ENCODE assay signal across 8 mouse cellular contexts in the genomic region with DNA sequence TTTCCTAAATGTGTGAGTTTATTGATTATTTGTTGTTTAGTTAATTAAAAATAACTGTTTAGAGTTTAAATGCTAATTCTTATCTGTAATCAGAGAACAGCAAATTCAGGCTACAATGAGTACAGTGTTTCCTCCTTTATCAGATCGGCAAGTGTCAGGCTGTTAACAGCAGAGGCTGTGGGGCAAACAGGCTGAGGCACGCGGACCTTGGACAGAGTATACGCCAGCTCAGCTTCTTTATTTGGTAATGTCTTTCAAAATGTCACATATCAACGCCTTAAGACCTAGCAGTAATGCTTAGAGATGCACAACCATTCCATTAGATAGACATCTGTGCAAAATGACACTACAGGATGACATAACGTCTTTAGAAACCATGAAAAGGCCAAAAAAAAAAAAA. TPM values are rescaled to one million over a fixed set of nuclear protein-coding genes. Genes with fewer than 3 reads are reported as not detected.
A peak's percentile ranks its signal among the peaks of the same experiment; 100 is the strongest.
DNase-seq lines count a peak whose midpoint lies in the region; ATAC-seq and TF ChIP-seq lines count a peak whose summit lies in the region.

No protein-coding gene starts in this region.

- peak overlapping the region; percentile 79; the same call in 1 of the 2 replicates for H3K4me2 ChIP-seq in intestine, embryonic 15.5 days (replicated peaks)
- peak overlapping the region; percentile 93 for H3K4me2 ChIP-seq in neural tube, embryonic 15.5 days

- 52% methylated on average over 6 of the region's 6 CpGs for WGBS in intestine, embryonic 15.5 days
- 58% methylated on average over 6 of the region's 6 CpGs for WGBS in neural tube, embryonic 15.5 days

- H3K4me3 ChIP-seq in gastrocnemius, adult 2 months, result peak overlapping the region; percentile 97
- H3K4me3 ChIP-seq in megakaryocyte, embryonic 14.5 days (replicated peaks), result peak overlapping the region; percentile 96
- no peak overlapping the region for H3K4me3 ChIP-seq in intestine, embryonic 15.5 days (replicated peaks)
- no peak overlapping the region for H3K4me3 ChIP-seq in neural tube, embryonic 15.5 days (replicated peaks)

- peaks cover 32% of the 10 kb centered on the region for H3K4me1 ChIP-seq in megakaryocyte, embryonic 14.5 days
- H3K4me1 ChIP-seq in intestine, embryonic 15.5 days (replicated peaks), result peaks cover 15% of the 10 kb centered on the region
- peaks cover 20% of the 10 kb centered on the region for H3K4me1 ChIP-seq in neural tube, embryonic 15.5 days

- peaks cover 42% of the 10 kb centered on the region for H3K27me3 ChIP-seq in megakaryocyte, embryonic 14.5 days (replicated peaks)
- H3K27me3 ChIP-seq in intestine, embryonic 15.5 days (replicated peaks), result no peaks in the 10 kb centered on the region
- H3K27me3 ChIP-seq in neural tube, embryonic 15.5 days (replicated peaks), result 0 out of 2 replicates have a peak, but pooled peaks cover 7% of the 10 kb centered on the region

- H3K9ac ChIP-seq in intestine, embryonic 15.5 days, result no peak overlapping the region
- H3K9ac ChIP-seq in neural tube, embryonic 15.5 days (replicated peaks), result no peak overlapping the region

- no peak for DNase-seq in gastrocnemius, adult 2 months
- DNase-seq in gastrocnemius, postnatal 36 days, result no peak
- DNase-seq in thymus, postnatal 0 days (ENCODE audit: low spot score), result no peak
- no peak for DNase-seq in cerebellum, postnatal 4 days (ENCODE audit: low spot score in 2 of 2)

- no peaks in the 10 kb centered on the region for H3K9me3 ChIP-seq in megakaryocyte, embryonic 14.5 days
- no peaks in the 10 kb centered on the region for H3K9me3 ChIP-seq in intestine, embryonic 15.5 days
- H3K9me3 ChIP-seq in neural tube, embryonic 15.5 days (replicated peaks), result no peaks in the 10 kb centered on the region

- peak overlapping the region; percentile 98 for H3K27ac ChIP-seq in gastrocnemius, adult 2 months
- no peak overlapping the region for H3K27ac ChIP-seq in intestine, embryonic 15.5 days
- H3K27ac ChIP-seq in neural tube, embryonic 15.5 days (replicated peaks), result no peak overlapping the region

- peaks cover 3% of the 10 kb centered on the region for H3K36me3 ChIP-seq in megakaryocyte, embryonic 14.5 days (replicated peaks; ENCODE audit: low read length)
- H3K36me3 ChIP-seq in intestine, embryonic 15.5 days, result no peaks in the 10 kb centered on the region
- H3K36me3 ChIP-seq in neural tube, embryonic 15.5 days, result no peaks in the 10 kb centered on the region

- no peak for ATAC-seq in megakaryocyte, adult 5-6 weeks (ENCODE audit: poor library complexity, severe bottlenecking)
- ATAC-seq in intestine, embryonic 15.5 days, result peak; percentile 37; the same call in 1 of the 2 replicates
- no peak for ATAC-seq in neural tube, embryonic 15.5 days (ENCODE audit: low FRiP score)

- intact Hi-C loops in gastrocnemius, adult 2 months (cut with DNase I), result loop anchor here (5.0 to 10.0 kb wide), 2 partner anchors 53 to 315 kb away; partner anchors contain the start of gene Polg
- intact Hi-C loops in gastrocnemius, postnatal 36 days (cut with DNase I), result loop anchor here (10.0 kb wide), 1 partner anchor 315 kb away; the partner anchor contains the start of gene Polg

- TF ChIP-seq CTCF in gastrocnemius, adult 2 months (IDR thresholded peaks at IDR 0.05), result no peak

RNA-seq across cellular contexts. Expression of gene Mfge8, which starts 0.7 kb away (rescaled TPM):
- 10 to 100 TPM; 39.1 to 53.6 TPM for total RNA-seq in gastrocnemius, adult 2 months (2021)
- total RNA-seq in gastrocnemius, postnatal 36 days (2021), result 10 to 100 TPM; 40.0 to 45.1 TPM
- polyA plus RNA-seq in megakaryocyte, embryonic 14.5 days (2012; ENCODE audit: insufficient read depth, low replicate concordance), result 42.4 and 57.1 TPM in 2 replicates
- total RNA-seq in megakaryocyte, adult 5-6 weeks (2015), result 4.0 and 9.2 TPM in 2 replicates
- total RNA-seq in megakaryocyte, adult 5-6 weeks (2017), result 9.8 and 10.5 TPM in 2 replicates
- polyA plus RNA-seq in intestine, embryonic 15.5 days (2015; fragmentation: Nextera tagmentation; extraction: Ambion mirVana), result 172 and 174 TPM in 2 replicates
- polyA plus RNA-seq in neural tube, embryonic 15.5 days (2015; fragmentation: Nextera tagmentation; extraction: Ambion mirVana), result 132 and 151 TPM in 2 replicates
- 93.0 and 104 TPM in 2 replicates for polyA plus RNA-seq in thymus, postnatal 0 days (2015; fragmentation: Nextera tagmentation; extraction: Ambion mirVana)

RNA-seq across cellular contexts. Expression of gene Hapln3, which starts 18.7 kb away (rescaled TPM):
- total RNA-seq in gastrocnemius, adult 2 months (2021), result under 1 TPM; 0.28 to 0.70 TPM
- under 1 TPM; 0.22 to 0.36 TPM for total RNA-seq in gastrocnemius, postnatal 36 days (2021)
- polyA plus RNA-seq in megakaryocyte, embryonic 14.5 days (2012; ENCODE audit: insufficient read depth, low replicate concordance), result 0.95 TPM in 1 of 2 replicates, not detected in the other
- total RNA-seq in megakaryocyte, adult 5-6 weeks (2015), result not detected in 2 replicates
- total RNA-seq in megakaryocyte, adult 5-6 weeks (2017), result not detected in 2 replicates
- 2.1 and 2.6 TPM in 2 replicates for polyA plus RNA-seq in intestine, embryonic 15.5 days (2015; fragmentation: Nextera tagmentation; extraction: Ambion mirVana)
- 2.5 and 2.8 TPM in 2 replicates for polyA plus RNA-seq in neural tube, embryonic 15.5 days (2015; fragmentation: Nextera tagmentation; extraction: Ambion mirVana)
- 0.27 and 0.31 TPM in 2 replicates for polyA plus RNA-seq in thymus, postnatal 0 days (2015; fragmentation: Nextera tagmentation; extraction: Ambion mirVana)

Comparison
In these comparisons a context has a peak if more than half of its experiments do, and no peak if none do; other contexts are left out.
1. H3K4me3 ChIP-seq: peak in gastrocnemius, adult 2 months (single experiment) and megakaryocyte, embryonic 14.5 days (single experiment); none in intestine, embryonic 15.5 days (single experiment) and neural tube, embryonic 15.5 days (single experiment).